Mouse (Mus musculus): Measurements from ENCODE around the gene Hfe. TPM values are rescaled to one million over a fixed set of nuclear protein-coding genes. Genes with fewer than 3 reads are reported as not detected.

The Hfe gene
- polyA plus RNA-seq, 1 experiment from 2014 or later, result 2.0 TPM

GRCm38 (mm10) chr13:23698996-23699395, 11.7 kb downstream of the Hfe start:
- H3K27ac ChIP-seq, result peak overlapping the region; percentile 88
- no peaks in the 10 kb centered on the region for H3K27me3 ChIP-seq (ENCODE audit: low read depth, poor library complexity, severe bottlenecking)
- no peaks in the 10 kb centered on the region for H3K9me3 ChIP-seq (replicated peaks)
- no peak for DNase-seq (ENCODE audit: low spot score)
- 81% methylated on average over 6 of the region's 6 CpGs for WGBS
- no peaks in the 10 kb centered on the region for H3K36me3 ChIP-seq
- peaks cover 25% of the 10 kb centered on the region for H3K4me1 ChIP-seq
- peak overlapping the region; percentile 56 for H3K4me3 ChIP-seq

DNA sequence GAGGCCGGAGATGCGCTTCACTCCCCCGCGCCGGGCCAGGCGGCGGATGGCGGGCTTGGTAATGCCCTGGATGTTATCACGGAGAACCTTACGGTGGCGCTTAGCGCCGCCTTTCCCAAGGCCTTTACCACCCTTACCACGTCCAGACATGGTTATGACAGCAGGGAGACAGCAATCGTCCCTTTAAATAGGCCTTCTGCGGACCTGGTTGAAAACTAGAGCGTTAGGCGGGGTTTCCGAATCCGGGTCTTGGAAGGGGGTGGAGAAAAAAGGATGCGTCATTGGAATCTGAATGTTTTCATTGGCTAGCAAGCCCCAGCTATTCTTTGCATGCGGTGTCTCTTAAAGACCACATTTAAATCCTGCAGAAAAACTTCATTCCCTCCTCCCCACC, 12.4 kb downstream of the Hfe start, which contains the start of gene Hist1h4c:
Gene Hist1h4c, minus strand, starts transcription at position 155 of the 394 bp plus-strand sequence.
- Histone ChIP-seq H3K9me3 (replicated peaks) (no peaks in the 10 kb centered on the region), H3K4me1 (peaks cover 25% of the 10 kb centered on the region), H3K4me3 (peak within 1 kb of the TSS; percentile 56), H3K27ac (peak within 1 kb of the TSS; percentile 88), H3K27me3 (ENCODE audit: low read depth, poor library complexity, severe bottlenecking) (no peaks in the 10 kb centered on the region), H3K36me3 (no peaks in the 10 kb centered on the region)
- under 1% methylated on average over 22 of the region's 22 CpGs for whole genome bisulfite sequencing
- DNase-seq (ENCODE audit: low spot score), result peak; percentile 98

DNA sequence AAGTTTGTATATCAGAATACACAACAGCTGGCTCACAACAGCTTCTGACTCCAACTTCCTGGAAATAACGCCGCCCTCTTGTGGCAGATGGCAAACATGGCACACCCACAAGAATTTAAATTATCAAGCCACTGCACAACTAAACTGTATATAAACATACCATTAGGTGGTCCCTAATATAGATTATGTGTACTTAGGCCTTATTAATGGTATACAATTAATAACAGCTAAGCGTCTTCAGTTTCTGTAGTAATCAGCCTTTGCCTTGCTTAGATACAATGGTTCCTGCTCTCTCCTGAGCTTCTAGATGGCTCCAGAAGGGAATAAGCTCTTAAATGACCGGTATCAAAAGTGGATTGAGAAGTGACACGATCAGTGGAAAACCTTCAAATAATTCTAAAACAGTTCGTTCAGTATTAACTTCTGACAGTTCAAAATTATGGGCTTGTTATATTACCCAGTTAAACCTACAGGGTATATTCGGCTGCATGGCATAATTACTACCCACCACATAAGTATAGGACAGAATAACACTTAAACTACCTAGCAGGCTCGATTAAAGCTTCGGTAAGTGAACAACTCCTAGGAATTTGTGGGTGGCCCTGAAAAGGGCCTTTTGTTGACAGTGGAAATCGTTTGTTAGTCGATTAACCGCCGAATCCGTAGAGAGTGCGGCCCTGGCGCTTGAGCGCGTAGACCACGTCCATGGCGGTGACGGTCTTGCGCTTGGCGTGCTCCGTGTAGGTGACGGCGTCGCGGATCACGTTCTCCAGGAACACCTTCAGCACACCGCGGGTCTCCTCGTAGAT, 13.0 kb downstream of the Hfe start:
- Histone ChIP-seq H3K4me3 (peak overlapping the region; percentile 56), H3K27me3 (ENCODE audit: low read depth, poor library complexity, severe bottlenecking) (no peaks in the 10 kb centered on the region), H3K4me1 (peaks cover 25% of the 10 kb centered on the region), H3K27ac (peak overlapping the region; percentile 88), H3K36me3 (no peaks in the 10 kb centered on the region), H3K9me3 (replicated peaks) (no peaks in the 10 kb centered on the region)
- peak; percentile 74 for DNase-seq (ENCODE audit: low spot score)
- WGBS, result under 1% methylated on average over 21 of the region's 32 CpGs

GRCm38 (mm10) chr13:23696061-23696474, 14.6 kb downstream of the Hfe start:
- WGBS, result 51% methylated on average over 15 of the region's 15 CpGs

DNA sequence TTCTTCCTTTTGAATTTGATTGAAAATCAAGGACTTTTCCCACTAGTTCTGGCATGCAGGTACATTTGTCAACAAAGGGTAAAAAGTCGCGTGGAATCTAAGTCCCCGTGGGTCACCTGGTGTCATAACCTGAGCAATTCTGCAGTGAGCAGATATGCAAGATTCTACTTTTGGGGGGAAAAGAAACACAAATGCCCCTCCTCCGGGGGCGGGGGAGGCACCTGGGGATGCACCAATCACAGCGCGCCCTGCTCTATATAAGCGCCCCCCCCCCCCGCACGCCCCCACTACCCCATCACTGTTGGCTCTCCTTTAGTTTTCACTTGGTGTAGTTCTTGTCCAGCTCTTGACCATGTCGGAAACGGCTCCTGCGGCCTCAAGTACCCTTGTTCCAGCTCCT, 15.1 kb downstream of the Hfe start, which contains the start of gene Hist1h1t:
Gene Hist1h1t, plus strand, starts transcription at position 301 of the 400 bp plus-strand sequence.
- 39% methylated on average over 13 of the region's 13 CpGs for WGBS

More at GRCm38 (mm10) chr13:23696061-23696474, 14.6 kb downstream of the Hfe start:
- no peak for DNase-seq (ENCODE audit: low spot score)
- peak overlapping the region; percentile 75 for H3K27ac ChIP-seq
- H3K4me3 ChIP-seq, result no peak overlapping the region; the same call in 1 of the 2 replicates
- H3K36me3 ChIP-seq, result no peaks in the 10 kb centered on the region
- peaks cover 22% of the 10 kb centered on the region for H3K4me1 ChIP-seq
- no peaks in the 10 kb centered on the region for H3K27me3 ChIP-seq (ENCODE audit: low read depth, poor library complexity, severe bottlenecking)
- H3K9me3 ChIP-seq (replicated peaks), result no peaks in the 10 kb centered on the region

DNA sequence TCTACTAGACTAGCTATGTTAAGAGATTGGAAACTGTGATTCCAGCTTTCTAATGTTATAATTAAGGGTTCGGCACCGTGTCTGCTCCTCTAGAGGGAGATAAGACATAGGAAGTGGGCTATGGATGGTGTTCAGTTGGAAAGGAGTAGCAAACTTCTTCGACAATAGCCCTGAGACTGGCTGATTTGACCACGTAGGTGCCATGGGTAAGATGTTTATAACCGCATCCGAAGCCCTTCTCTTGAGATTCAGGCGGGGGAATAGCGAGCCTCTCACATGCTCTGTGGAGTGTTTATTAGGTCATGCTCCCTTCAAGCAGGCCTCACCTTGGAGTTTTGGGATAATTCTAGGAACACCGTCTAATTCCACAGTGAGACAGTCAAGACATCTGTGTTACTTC, 15.7 kb downstream of the Hfe start:
- Histone ChIP-seq H3K36me3 (no peaks in the 10 kb centered on the region), H3K4me1 (peaks cover 18% of the 10 kb centered on the region), H3K9me3 (replicated peaks) (no peaks in the 10 kb centered on the region), H3K27ac (peak overlapping the region; percentile 36; the same call in 1 of the 2 replicates), H3K4me3 (no peak overlapping the region), H3K27me3 (ENCODE audit: low read depth, poor library complexity, severe bottlenecking) (no peaks in the 10 kb centered on the region)
- 92% methylated on average over 9 of the region's 9 CpGs for WGBS
- DNase-seq (ENCODE audit: low spot score), result no peak

More for the DNA sequence above, 15.1 kb downstream of the Hfe start, which contains the start of gene Hist1h1t:
- H3K4me1 ChIP-seq, result peaks cover 18% of the 10 kb centered on the region
- no peak within 1 kb of the TSS; the same call in 1 of the 2 replicates for H3K4me3 ChIP-seq
- no peaks in the 10 kb centered on the region for H3K27me3 ChIP-seq (ENCODE audit: low read depth, poor library complexity, severe bottlenecking)
- no peak for DNase-seq (ENCODE audit: low spot score)
- no peaks in the 10 kb centered on the region for H3K36me3 ChIP-seq
- H3K9me3 ChIP-seq (replicated peaks), result no peaks in the 10 kb centered on the region
- peak within 1 kb of the TSS; percentile 75 for H3K27ac ChIP-seq

DNA sequence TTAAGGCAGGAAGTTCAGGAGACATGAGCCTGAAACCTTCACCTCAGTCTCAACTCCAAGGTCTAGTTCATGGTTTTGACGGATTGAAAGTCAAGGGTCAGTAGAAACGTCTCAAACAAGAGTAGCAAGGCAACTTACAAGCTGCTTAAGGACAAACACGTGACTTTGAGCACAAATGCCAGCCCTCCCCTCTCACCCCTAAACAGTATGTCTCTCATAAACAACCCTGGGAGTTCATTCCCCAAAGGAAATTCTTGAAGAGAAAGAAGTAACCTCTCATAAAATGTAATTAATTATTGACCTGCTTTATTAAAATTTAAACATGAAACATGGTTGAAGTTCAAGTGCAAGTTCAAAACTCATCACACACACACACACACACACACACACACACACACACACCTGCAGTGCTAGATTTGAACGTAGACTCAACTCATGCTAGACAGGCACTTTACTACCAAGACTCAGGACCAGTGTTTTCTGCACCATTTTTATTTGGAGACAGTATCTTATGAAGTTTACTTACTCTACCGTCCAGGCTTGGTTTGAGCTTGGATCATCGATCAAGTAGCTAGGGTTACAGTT, 16.7 kb downstream of the Hfe start:
- H3K27ac ChIP-seq, result no peak overlapping the region
- H3K9me3 ChIP-seq (replicated peaks), result no peaks in the 10 kb centered on the region
- no peak overlapping the region for H3K4me3 ChIP-seq
- peaks cover 14% of the 10 kb centered on the region for H3K4me1 ChIP-seq
- DNase-seq (ENCODE audit: low spot score), result no peak
- H3K36me3 ChIP-seq, result no peaks in the 10 kb centered on the region
- H3K27me3 ChIP-seq (ENCODE audit: low read depth, poor library complexity, severe bottlenecking), result no peaks in the 10 kb centered on the region
- WGBS, result 82% methylated on average over 6 of the region's 6 CpGs

DNA sequence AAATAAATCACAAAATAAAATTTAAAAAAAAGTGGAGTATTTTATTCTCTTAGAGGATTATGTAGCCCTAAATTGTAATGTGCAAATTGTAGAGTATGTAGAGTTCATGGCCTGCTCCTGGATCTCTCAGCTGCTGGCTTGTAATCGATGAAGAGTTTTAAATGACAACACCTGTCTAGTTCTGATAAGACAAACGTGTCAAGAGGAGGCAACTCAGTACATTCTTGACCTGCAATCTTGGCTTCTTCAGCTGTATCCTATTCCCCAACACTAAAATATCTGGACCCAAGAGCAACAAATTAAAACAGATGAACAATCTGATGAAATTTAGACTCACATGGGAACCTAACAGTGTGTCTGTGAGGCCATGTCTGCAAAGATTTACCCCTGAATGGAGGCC, 21.2 kb downstream of the Hfe start:
- Histone ChIP-seq H3K9me3 (replicated peaks) (no peaks in the 10 kb centered on the region), H3K4me1 (peaks cover 14% of the 10 kb centered on the region), H3K27ac (no peak overlapping the region), H3K27me3 (ENCODE audit: low read depth, poor library complexity, severe bottlenecking) (no peaks in the 10 kb centered on the region), H3K36me3 (no peaks in the 10 kb centered on the region), H3K4me3 (no peak overlapping the region)
- 75% methylated on average over 2 of the region's 2 CpGs for WGBS
- no peak for DNase-seq (ENCODE audit: low spot score)

GRCm38 (mm10) chr13:23688956-23689355, 21.7 kb downstream of the Hfe start:
- Histone ChIP-seq H3K4me1 (peaks cover 14% of the 10 kb centered on the region), H3K9me3 (replicated peaks) (no peaks in the 10 kb centered on the region), H3K27ac (no peak overlapping the region), H3K4me3 (no peak overlapping the region), H3K36me3 (no peaks in the 10 kb centered on the region), H3K27me3 (ENCODE audit: low read depth, poor library complexity, severe bottlenecking) (no peaks in the 10 kb centered on the region)
- WGBS, result 96% methylated on average over 2 of the region's 2 CpGs
- peak; percentile 18 for DNase-seq (ENCODE audit: low spot score)

DNA sequence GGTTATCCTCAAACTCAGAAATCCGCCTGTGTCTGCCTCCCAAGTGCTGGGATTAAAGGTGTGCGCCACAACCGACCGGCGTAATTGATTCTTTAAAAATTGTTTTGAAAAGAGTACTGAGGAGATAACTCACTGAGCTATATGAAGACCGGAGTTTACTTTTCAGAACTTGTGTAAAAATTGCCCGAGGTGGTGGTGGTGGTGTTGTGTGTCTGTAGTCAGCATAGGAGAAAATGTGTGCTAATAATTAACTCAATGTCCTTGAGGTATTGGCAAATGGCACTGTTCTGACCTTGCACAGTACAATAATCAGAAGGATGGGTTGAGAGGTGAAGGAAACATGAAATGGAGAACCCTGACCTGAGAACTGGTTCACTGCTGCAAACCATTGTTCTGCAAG, 22.7 kb downstream of the Hfe start:
- Histone ChIP-seq H3K4me1 (peaks cover 15% of the 10 kb centered on the region), H3K27ac (peak overlapping the region; percentile 4; the same call in 1 of the 2 replicates), H3K27me3 (ENCODE audit: low read depth, poor library complexity, severe bottlenecking) (no peaks in the 10 kb centered on the region), H3K4me3 (no peak overlapping the region), H3K36me3 (no peaks in the 10 kb centered on the region), H3K9me3 (replicated peaks) (no peaks in the 10 kb centered on the region)
- no peak for DNase-seq (ENCODE audit: low spot score)
- 93% methylated on average over 7 of the region's 7 CpGs for WGBS

GRCm38 (mm10) chr13:23687181-23687580, 23.5 kb downstream of the Hfe start:
- no peak overlapping the region for H3K27ac ChIP-seq
- H3K4me1 ChIP-seq, result peaks cover 20% of the 10 kb centered on the region
- H3K27me3 ChIP-seq (ENCODE audit: low read depth, poor library complexity, severe bottlenecking), result no peaks in the 10 kb centered on the region

DNA sequence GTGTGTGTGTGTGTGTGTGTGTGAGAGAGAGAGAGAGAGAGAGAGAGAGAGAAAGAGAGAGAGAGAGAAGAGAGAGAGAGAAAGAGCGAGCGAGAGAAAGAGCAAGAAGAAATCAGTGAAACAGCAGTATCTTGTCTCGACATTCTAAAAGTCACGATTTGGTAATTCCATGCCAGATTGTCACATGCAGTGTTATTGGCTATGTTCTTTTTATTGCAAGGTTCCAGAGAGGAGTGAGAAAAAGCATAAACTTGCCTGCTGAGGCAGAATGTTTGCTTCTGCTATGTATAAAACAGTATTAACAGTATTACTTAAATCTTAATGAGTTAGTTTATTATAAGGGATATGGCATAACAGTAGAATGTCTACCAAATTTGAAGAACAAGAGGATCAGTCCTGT, 24.7 kb downstream of the Hfe start:
- H3K36me3 ChIP-seq, result no peaks in the 10 kb centered on the region
- WGBS, result 74% methylated on average over 4 of the region's 4 CpGs
- H3K4me1 ChIP-seq, result peaks cover 20% of the 10 kb centered on the region
- no peaks in the 10 kb centered on the region for H3K27me3 ChIP-seq (ENCODE audit: low read depth, poor library complexity, severe bottlenecking)
- peak overlapping the region; percentile 52 for H3K4me3 ChIP-seq
- no peak for DNase-seq (ENCODE audit: low spot score)
- no peaks in the 10 kb centered on the region for H3K9me3 ChIP-seq (replicated peaks)
- H3K27ac ChIP-seq, result peak overlapping the region; percentile 91

More at GRCm38 (mm10) chr13:23687181-23687580, 23.5 kb downstream of the Hfe start:
- Histone ChIP-seq H3K36me3 (no peaks in the 10 kb centered on the region), H3K9me3 (replicated peaks) (no peaks in the 10 kb centered on the region), H3K4me3 (no peak overlapping the region)
- WGBS, result 93% methylated on average over 4 of the region's 4 CpGs
- DNase-seq (ENCODE audit: low spot score), result no peak

Data from limb, embryonic 10.5 days (tissue).